Mouse (Mus musculus): ENCODE data around the gene Ctcfl. TPM values are rescaled to one million over a fixed set of nuclear protein-coding genes. Genes with fewer than 3 reads are reported as not detected.
"Not testable (repeated sequence)": the region's sequence is repeated elsewhere in the genome, so short reads cannot be mapped to it uniquely, and the experiment has no call there.

Gene Ctcfl
- polyA plus RNA-seq, 1 experiment from 2014 or later: 0.25 TPM

DNA sequence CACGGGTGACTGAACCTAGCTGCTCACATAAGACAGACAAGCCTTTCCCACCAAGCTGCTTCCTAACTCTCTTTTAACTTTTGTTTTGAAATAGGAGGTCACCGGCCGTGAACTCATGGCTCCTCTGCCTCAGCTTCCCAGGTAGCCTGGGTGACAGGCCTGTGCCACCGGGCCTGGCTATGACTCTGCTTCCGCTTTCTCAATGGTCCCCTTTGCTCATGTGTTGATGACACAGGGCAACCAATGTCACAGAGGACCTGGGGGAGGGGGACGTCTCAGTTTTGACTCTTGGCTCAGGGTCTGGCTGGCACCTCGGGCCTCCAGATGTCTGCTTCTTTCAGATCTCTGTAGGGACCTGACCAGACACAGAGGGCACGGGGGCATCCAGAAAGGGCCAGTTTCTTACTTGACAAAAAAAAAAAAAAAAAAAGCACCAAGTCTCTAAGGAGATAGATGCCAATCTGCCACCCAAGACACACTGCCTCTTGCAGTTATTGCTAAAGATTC lies 13.5 kb upstream of the Ctcfl start:
- no peak overlapping the region for H3K27ac ChIP-seq (ENCODE audit: low read depth)
- H3K27me3 ChIP-seq (ENCODE audit: insufficient read depth, low read length): peaks cover 2% of the 10 kb centered on the region; the same call in 1 of the 2 replicates
- DNase-seq (no peak), ATAC-seq (no peak)
- WGBS (ENCODE audit: insufficient replicate concordance): 73% methylated on average over 8 of the region's 8 CpGs
- H3K36me3 ChIP-seq (replicated peaks; ENCODE audit: insufficient read depth, low read length): no peaks in the 10 kb centered on the region
- no peak overlapping the region for H3K4me2 ChIP-seq (ENCODE audit: low read depth, low read length)
- H3K9ac ChIP-seq (replicated peaks): no peak overlapping the region
- H3K4me3 ChIP-seq (ENCODE audit: low read depth, low read length): no peak overlapping the region
- no peaks in the 10 kb centered on the region for H3K4me1 ChIP-seq (ENCODE audit: insufficient read depth)
- H3K9me3 ChIP-seq (ENCODE audit: low read length): no peaks in the 10 kb centered on the region
- no peak for TF ChIP-seq EP300 (IDR thresholded peaks at IDR 0.05; ENCODE audit: low read depth)
- TF ChIP-seq CTCF (IDR thresholded peaks at IDR 0.05; ENCODE audit: low read depth): no peak

DNA sequence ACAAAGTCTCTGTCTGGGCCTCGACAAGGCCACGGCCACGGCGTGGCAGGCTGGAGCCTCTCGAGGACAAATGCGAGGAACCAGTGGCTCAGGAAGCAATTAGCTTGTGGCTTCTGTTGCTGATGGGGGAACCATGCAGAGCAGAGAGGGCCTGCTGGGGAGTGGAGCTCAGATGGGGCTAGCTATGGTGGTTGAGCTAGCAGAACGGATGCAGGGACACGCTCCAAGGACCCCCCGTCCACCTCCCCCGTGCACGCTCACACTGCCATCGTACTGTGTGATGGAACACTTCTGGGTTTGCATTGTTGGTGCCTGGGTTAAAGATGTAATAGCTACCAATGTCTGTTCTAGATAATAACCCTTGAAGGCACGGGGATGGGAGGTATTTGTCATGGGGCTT lies 12.9 kb upstream of the Ctcfl start:
- Histone ChIP-seq H3K4me2 (ENCODE audit: low read depth, low read length) (no peak overlapping the region), H3K9me3 (ENCODE audit: low read length) (no peaks in the 10 kb centered on the region), H3K4me1 (ENCODE audit: insufficient read depth) (no peaks in the 10 kb centered on the region), H3K4me3 (ENCODE audit: low read depth, low read length) (no peak overlapping the region), H3K27me3 (ENCODE audit: insufficient read depth, low read length) (peaks cover 2% of the 10 kb centered on the region; the same call in 1 of the 2 replicates), H3K9ac (replicated peaks) (no peak overlapping the region), H3K36me3 (replicated peaks; ENCODE audit: insufficient read depth, low read length) (no peaks in the 10 kb centered on the region), H3K27ac (ENCODE audit: low read depth) (no peak overlapping the region)
- DNase-seq (no peak), ATAC-seq (no peak)
- WGBS (ENCODE audit: insufficient replicate concordance): 75% methylated on average over 13 of the region's 13 CpGs
- TF ChIP-seq CTCF (IDR thresholded peaks at IDR 0.05; ENCODE audit: low read depth) (no peak), EP300 (IDR thresholded peaks at IDR 0.05; ENCODE audit: low read depth) (no peak)

DNA sequence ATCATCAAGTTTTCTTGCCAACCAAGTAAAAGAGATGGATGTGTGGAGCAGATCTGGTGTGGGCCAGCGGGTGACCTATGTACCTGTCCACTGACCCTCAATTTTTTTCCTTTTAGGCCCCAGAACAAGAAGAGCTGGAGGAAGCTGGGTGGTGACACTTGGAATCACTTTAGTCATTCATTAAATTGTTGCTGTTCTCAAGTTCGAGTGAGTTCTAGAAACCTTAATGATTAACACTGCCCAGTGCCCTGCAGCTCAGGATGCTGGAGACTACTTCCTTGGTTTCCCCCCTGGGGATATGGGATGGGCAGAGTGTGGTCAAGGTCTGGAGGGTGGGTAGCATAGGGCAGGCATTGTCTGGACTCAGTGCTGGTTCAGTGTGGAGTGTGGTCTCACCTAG lies 9.8 kb upstream of the Ctcfl start:
- ATAC-seq: no peak
- Histone ChIP-seq H3K9ac (replicated peaks) (no peak overlapping the region), H3K27ac (ENCODE audit: low read depth) (no peak overlapping the region), H3K9me3 (ENCODE audit: low read length) (no peaks in the 10 kb centered on the region), H3K4me1 (ENCODE audit: insufficient read depth) (peaks cover 4% of the 10 kb centered on the region; the same call in 1 of the 2 replicates), H3K27me3 (ENCODE audit: insufficient read depth, low read length) (no peaks in the 10 kb centered on the region), H3K36me3 (replicated peaks; ENCODE audit: insufficient read depth, low read length) (no peaks in the 10 kb centered on the region), H3K4me3 (ENCODE audit: low read depth, low read length) (no peak overlapping the region), H3K4me2 (ENCODE audit: low read depth, low read length) (no peak overlapping the region)
- DNase-seq: no peak
- WGBS (ENCODE audit: insufficient replicate concordance): 58% methylated on average over 2 of the region's 2 CpGs
- no peak for TF ChIP-seq EP300 (IDR thresholded peaks at IDR 0.05; ENCODE audit: low read depth)
- no peak for TF ChIP-seq CTCF (IDR thresholded peaks at IDR 0.05; ENCODE audit: low read depth)

DNA sequence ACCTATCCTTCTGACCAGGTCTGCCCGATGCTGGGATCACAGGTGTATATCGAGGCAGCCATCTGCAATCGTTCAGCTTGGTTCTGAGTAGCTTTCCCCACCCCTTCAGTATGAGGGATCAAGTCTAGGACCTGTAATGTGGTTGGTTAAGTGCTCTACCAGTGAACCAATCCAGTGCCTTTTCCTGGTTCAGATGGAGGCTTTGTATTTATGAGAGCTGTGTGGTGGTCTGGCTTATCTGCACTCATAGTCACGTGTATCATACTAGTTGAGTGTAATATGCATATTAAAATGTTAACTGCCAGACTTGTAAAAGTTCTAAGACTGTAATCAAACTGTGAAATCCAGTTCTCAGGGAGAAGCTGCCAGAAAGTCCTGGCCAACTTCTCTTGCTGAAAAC lies 7.1 kb upstream of the Ctcfl start:
- ATAC-seq: no peak
- 75% methylated on average over 4 of the region's 4 CpGs for WGBS (ENCODE audit: insufficient replicate concordance)
- no peak for DNase-seq
- Histone ChIP-seq H3K4me2 (ENCODE audit: low read depth, low read length) (no peak overlapping the region), H3K27ac (ENCODE audit: low read depth) (no peak overlapping the region), H3K9ac (replicated peaks) (no peak overlapping the region), H3K36me3 (replicated peaks; ENCODE audit: insufficient read depth, low read length) (no peaks in the 10 kb centered on the region), H3K9me3 (ENCODE audit: low read length) (no peaks in the 10 kb centered on the region), H3K27me3 (ENCODE audit: insufficient read depth, low read length) (no peaks in the 10 kb centered on the region), H3K4me1 (ENCODE audit: insufficient read depth) (peaks cover 4% of the 10 kb centered on the region), H3K4me3 (ENCODE audit: low read depth, low read length) (no peak overlapping the region)
- TF ChIP-seq EP300 (IDR thresholded peaks at IDR 0.05; ENCODE audit: low read depth) (no peak), CTCF (IDR thresholded peaks at IDR 0.05; ENCODE audit: low read depth) (no peak)

DNA sequence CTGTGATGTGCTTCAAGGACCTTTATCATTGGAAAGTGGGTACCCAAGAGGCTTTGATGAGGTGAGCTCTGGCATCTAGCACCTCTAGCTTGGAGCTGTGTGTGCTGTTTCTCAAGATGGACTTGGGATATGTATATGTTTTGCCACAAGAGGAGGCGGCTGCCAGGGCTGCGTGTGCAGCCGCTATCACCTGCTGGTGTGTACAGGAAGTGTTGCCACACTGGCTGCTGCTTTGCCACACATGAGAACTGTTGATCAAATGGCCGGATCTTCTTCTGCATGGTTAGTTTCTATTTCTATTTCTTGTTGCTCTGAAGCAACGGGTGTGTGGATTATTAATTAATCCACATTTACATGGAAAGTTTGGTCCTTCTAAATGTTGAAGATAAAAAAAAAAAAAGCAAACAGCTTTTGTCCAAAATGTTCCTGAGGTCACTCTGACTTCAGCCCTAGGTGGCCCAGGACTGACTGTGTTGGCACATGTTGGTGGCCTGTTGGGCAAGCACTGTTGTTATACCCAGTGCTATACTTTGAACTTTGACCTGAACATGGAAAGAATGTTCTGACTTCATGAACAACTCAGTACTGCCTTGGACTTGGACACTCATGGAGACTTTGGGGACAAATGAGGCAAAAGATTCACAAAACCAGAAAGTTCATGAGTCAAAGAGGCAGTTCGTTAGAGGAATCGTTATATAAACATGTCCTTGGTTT lies 4.9 kb upstream of the Ctcfl start:
- ATAC-seq: peak; percentile 96
- peak overlapping the region; percentile 90 for H3K27ac ChIP-seq (ENCODE audit: low read depth)
- no peaks in the 10 kb centered on the region for H3K9me3 ChIP-seq (ENCODE audit: low read length)
- WGBS (ENCODE audit: insufficient replicate concordance): 60% methylated on average over 7 of the region's 7 CpGs
- no peak overlapping the region for H3K9ac ChIP-seq (replicated peaks)
- TF ChIP-seq EP300 (IDR thresholded peaks at IDR 0.05; ENCODE audit: low read depth) (peak; percentile 82), CTCF (IDR thresholded peaks at IDR 0.05; ENCODE audit: low read depth) (no peak)
- no peak overlapping the region for H3K4me3 ChIP-seq (ENCODE audit: low read depth, low read length)
- peak; percentile 61 for DNase-seq
- no peaks in the 10 kb centered on the region for H3K36me3 ChIP-seq (replicated peaks; ENCODE audit: insufficient read depth, low read length)
- 0 out of 2 replicates have a peak, but pooled peaks cover 4% of the 10 kb centered on the region for H3K27me3 ChIP-seq (ENCODE audit: insufficient read depth, low read length)
- H3K4me1 ChIP-seq (ENCODE audit: insufficient read depth): peaks cover 4% of the 10 kb centered on the region
- H3K4me2 ChIP-seq (ENCODE audit: low read depth, low read length): no peak overlapping the region

DNA sequence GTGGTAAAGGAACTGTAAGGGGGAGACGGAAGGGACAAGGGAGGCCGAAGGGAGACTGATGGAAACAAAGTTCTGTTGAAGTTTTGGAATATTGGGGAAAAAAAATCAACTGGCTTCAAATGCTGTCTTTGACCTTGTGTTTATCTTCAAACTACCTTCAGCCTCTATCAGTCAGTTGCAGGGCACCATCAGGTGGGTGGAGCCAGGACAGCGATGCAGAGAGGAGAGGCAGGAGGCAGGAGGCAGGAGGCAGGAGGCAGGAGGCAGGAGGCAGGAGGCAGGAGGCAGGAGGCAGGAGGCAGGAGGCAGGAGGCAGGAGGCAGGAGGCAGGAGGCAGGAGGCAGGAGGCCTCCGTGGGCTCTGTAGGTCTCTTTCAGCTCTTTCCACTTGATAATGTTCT lies 792 bp upstream of the Ctcfl start:
- not testable (repeated sequence) for H3K36me3 ChIP-seq (replicated peaks; ENCODE audit: insufficient read depth, low read length); H3K27me3 ChIP-seq (ENCODE audit: insufficient read depth, low read length); ATAC-seq; H3K9me3 ChIP-seq (ENCODE audit: low read length); H3K4me3 ChIP-seq (ENCODE audit: low read depth, low read length); H3K4me1 ChIP-seq (ENCODE audit: insufficient read depth); H3K9ac ChIP-seq (replicated peaks)
- 0 out of 2 replicates have a peak overlapping the region, but pooled peaks have one; percentile 29 for H3K27ac ChIP-seq (ENCODE audit: low read depth)
- DNase-seq: peak; percentile 49
- H3K4me2 ChIP-seq (ENCODE audit: low read depth, low read length): 0 out of 2 replicates have a peak overlapping the region, but pooled peaks have one; percentile 4
- peak; percentile 34; the same call in 1 of the 2 replicates for TF ChIP-seq EP300 (IDR thresholded peaks at IDR 0.05; ENCODE audit: low read depth)
- 70% methylated on average over 4 of the region's 4 CpGs for WGBS (ENCODE audit: insufficient replicate concordance)

Data from liver, postnatal 0 days (tissue).